Mouse (Mus musculus): ENCODE measurements around the gene Olig1.

DNA sequence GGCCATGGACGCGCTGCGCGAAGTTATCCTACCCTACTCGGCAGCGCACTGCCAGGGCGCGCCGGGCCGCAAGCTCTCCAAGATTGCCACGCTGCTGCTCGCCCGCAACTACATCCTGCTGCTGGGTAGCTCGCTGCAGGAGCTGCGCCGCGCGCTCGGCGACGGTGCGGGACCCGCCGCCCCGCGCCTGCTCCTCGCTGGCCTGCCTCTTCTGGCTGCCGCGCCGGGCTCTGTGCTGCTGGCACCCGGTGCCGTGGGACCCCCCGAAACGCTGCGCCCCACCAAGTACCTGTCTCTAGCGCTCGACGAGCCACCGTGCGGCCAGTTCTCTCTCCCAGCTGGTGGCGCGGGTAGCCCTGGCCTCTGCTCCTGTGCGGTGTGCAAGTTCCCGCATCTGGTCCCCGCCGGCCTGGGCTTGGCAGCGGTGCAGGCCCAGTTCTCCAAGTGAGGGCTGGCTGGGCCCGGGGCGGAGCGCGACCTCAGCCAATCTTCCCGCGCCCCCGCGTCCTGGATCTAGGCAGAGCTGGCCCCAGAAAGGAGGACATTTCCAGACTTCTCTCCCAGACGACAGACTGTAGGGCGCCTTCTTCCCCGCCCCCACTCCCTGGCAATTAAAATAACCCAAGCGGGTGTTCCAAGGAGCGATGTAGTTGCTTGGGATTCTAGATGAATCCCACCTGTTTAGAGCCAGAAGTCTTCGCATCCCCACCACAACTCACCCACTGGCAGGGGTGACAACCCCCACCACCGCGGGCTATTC lies 820 bp downstream of the Olig1 start:
- TF ChIP-seq CTCF (IDR thresholded peaks at IDR 0.05; ENCODE audit: low read depth): no peak
- TF ChIP-seq EP300 (IDR thresholded peaks at IDR 0.05; ENCODE audit: low read depth): no peak

All from liver, postnatal 0 days (tissue).